Comparison of ENCODE assay signal across 13 mouse cellular contexts in the genomic region with DNA sequence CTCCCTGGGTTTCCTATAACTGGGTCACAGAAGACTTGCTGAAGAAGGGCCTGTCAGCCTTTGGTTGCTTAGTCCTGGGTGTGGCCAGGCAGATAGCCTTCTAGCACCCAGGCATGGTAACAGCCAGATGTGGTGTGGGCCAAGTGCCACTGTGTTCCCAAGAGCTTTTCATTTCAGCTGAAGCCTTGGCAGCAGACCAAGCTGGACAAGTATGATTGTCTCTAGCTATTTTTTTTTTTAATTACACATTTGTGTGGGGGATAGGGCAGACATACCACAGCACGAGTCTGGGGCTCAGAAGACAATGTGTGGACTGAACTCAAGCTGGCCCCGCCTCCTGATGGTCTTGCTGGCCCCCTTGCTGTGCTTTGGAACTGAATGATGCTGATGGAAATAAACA. TPM values are rescaled to one million over a fixed set of nuclear protein-coding genes. Genes with fewer than 3 reads are reported as not detected.
DNase-seq lines count a peak whose midpoint lies in the region; ATAC-seq lines count a peak whose summit lies in the region.
"Had no signal": no experiment of that assay in that cellular context is flagged by ENCODE, and none has a peak within 500 bp of the region (broad histone marks: within the 10 kb centered on the region; RNA-seq: fewer than 3 reads in every experiment).

No protein-coding gene starts in this region.

- H3K9ac ChIP-seq in heart, embryonic 15.5 days = no peak overlapping the region
- H3K9ac ChIP-seq in midbrain, embryonic 11.5 days (ENCODE audit: low read length) = no peak overlapping the region
- H3K9ac ChIP-seq in intestine, embryonic 16.5 days (ENCODE audit: low read depth, low read length) = no peak overlapping the region
- H3K9ac ChIP-seq: stomach, embryonic 15.5 days had no signal

- peaks cover 55% of the 10 kb centered on the region for H3K36me3 ChIP-seq in heart, embryonic 15.5 days
- H3K36me3 ChIP-seq in heart, embryonic 10.5 days = peaks cover 90% of the 10 kb centered on the region
- H3K36me3 ChIP-seq in midbrain, embryonic 11.5 days (ENCODE audit: control insufficient read depth, insufficient read depth, low read length) = peaks cover 6% of the 10 kb centered on the region
- peaks cover 76% of the 10 kb centered on the region for H3K36me3 ChIP-seq in midbrain, embryonic 10.5 days
- peaks cover 22% of the 10 kb centered on the region for H3K36me3 ChIP-seq in intestine, embryonic 16.5 days (ENCODE audit: control insufficient read depth, insufficient read depth, low read length)

- ATAC-seq in heart, embryonic 15.5 days (replicated peaks; ENCODE audit: insufficient number of reproducible peaks, insufficient read depth, low FRiP score, low read depth) = peak; percentile 24; the same call in 1 of the 2 replicates
- ATAC-seq in midbrain, embryonic 11.5 days (ENCODE audit: low FRiP score) = no peak
- no peak for ATAC-seq in intestine, embryonic 16.5 days
- ATAC-seq: intestine, postnatal 0 days had no signal

- peaks cover 11% of the 10 kb centered on the region for H3K4me1 ChIP-seq in heart, embryonic 15.5 days (replicated peaks)
- peaks cover 13% of the 10 kb centered on the region; the same call in 1 of the 2 replicates for H3K4me1 ChIP-seq in heart, embryonic 10.5 days
- H3K4me1 ChIP-seq in midbrain, embryonic 11.5 days (ENCODE audit: control insufficient read depth, insufficient read depth, low read length) = no peaks in the 10 kb centered on the region
- no peaks in the 10 kb centered on the region for H3K4me1 ChIP-seq in midbrain, embryonic 10.5 days
- H3K4me1 ChIP-seq in intestine, embryonic 16.5 days (ENCODE audit: control insufficient read depth, insufficient read depth, low read length) = no peaks in the 10 kb centered on the region
- H3K4me1 ChIP-seq: stomach, embryonic 15.5 days had no signal

- H3K4me3 ChIP-seq in heart, embryonic 15.5 days = no peak overlapping the region
- H3K4me3 ChIP-seq in heart, embryonic 10.5 days = no peak overlapping the region
- no peak overlapping the region for H3K4me3 ChIP-seq in midbrain, embryonic 11.5 days (ENCODE audit: low read depth, low read length)
- no peak overlapping the region for H3K4me3 ChIP-seq in midbrain, embryonic 10.5 days
- H3K4me3 ChIP-seq in intestine, embryonic 16.5 days (ENCODE audit: low read length) = no peak overlapping the region
- H3K4me3 ChIP-seq: stomach, embryonic 15.5 days had no signal

- peak; percentile 76 for DNase-seq in adrenal gland, postnatal 10 days
- DNase-seq in adrenal gland, adult (ENCODE audit: inconsistent age in 2 of 2, low spot score in 1 of 2) = no peak
- no peak for DNase-seq in heart, embryonic 10.5 days (ENCODE audit: low spot score)
- peak; percentile 23 for DNase-seq in midbrain, embryonic 11.5 days (ENCODE audit: low spot score, missing footprints)
- no peak for DNase-seq in midbrain, embryonic 10.5 days (ENCODE audit: low spot score)
- DNase-seq in lung, postnatal 14 days = peak; percentile 66
- DNase-seq: right cerebral cortex, adult 18-20 months had no signal

- no peak overlapping the region for H3K27ac ChIP-seq in heart, embryonic 15.5 days
- H3K27ac ChIP-seq in heart, embryonic 10.5 days = no peak overlapping the region
- no peak overlapping the region for H3K27ac ChIP-seq in midbrain, embryonic 11.5 days (ENCODE audit: low read depth, low read length)
- H3K27ac ChIP-seq in midbrain, embryonic 10.5 days (replicated peaks) = no peak overlapping the region
- H3K27ac ChIP-seq in intestine, embryonic 16.5 days (ENCODE audit: low read length) = no peak overlapping the region
- H3K27ac ChIP-seq: stomach, embryonic 15.5 days had no signal

- H3K27me3 ChIP-seq in heart, embryonic 15.5 days = no peaks in the 10 kb centered on the region
- no peaks in the 10 kb centered on the region for H3K27me3 ChIP-seq in heart, embryonic 10.5 days (ENCODE audit: insufficient read depth, poor library complexity, severe bottlenecking)
- H3K27me3 ChIP-seq in midbrain, embryonic 11.5 days (ENCODE audit: control insufficient read depth, insufficient read depth, low read length) = no peaks in the 10 kb centered on the region
- no peaks in the 10 kb centered on the region for H3K27me3 ChIP-seq in midbrain, embryonic 10.5 days (ENCODE audit: low read depth, poor library complexity, severe bottlenecking)
- no peaks in the 10 kb centered on the region for H3K27me3 ChIP-seq in intestine, embryonic 16.5 days (replicated peaks; ENCODE audit: control insufficient read depth, insufficient read depth, low read length)
- H3K27me3 ChIP-seq: stomach, embryonic 15.5 days had no signal

- H3K9me3 ChIP-seq in heart, embryonic 15.5 days (replicated peaks) = no peaks in the 10 kb centered on the region
- H3K9me3 ChIP-seq in heart, embryonic 10.5 days = peaks cover 4% of the 10 kb centered on the region; the same call in 1 of the 2 replicates
- H3K9me3 ChIP-seq in midbrain, embryonic 11.5 days (ENCODE audit: control insufficient read depth, low read length) = no peaks in the 10 kb centered on the region
- 0 out of 2 replicates have a peak, but pooled peaks cover 10% of the 10 kb centered on the region for H3K9me3 ChIP-seq in midbrain, embryonic 10.5 days (replicated peaks)
- no peaks in the 10 kb centered on the region for H3K9me3 ChIP-seq in intestine, embryonic 16.5 days (ENCODE audit: control insufficient read depth, low read length)
- H3K9me3 ChIP-seq: stomach, embryonic 15.5 days had no signal

- 52% methylated on average over 2 of the region's 2 CpGs for WGBS in heart, embryonic 15.5 days
- WGBS in heart, embryonic 10.5 days = 74% methylated on average over 2 of the region's 2 CpGs
- WGBS in midbrain, embryonic 11.5 days = 66% methylated on average over 2 of the region's 2 CpGs
- whole genome bisulfite sequencing in midbrain, embryonic 10.5 days = 75% methylated on average over 2 of the region's 2 CpGs
- WGBS in intestine, embryonic 16.5 days = 52% methylated on average over 2 of the region's 2 CpGs

- H3K4me2 ChIP-seq in heart, embryonic 15.5 days = no peak overlapping the region
- H3K4me2 ChIP-seq in midbrain, embryonic 11.5 days = no peak overlapping the region
- no peak overlapping the region for H3K4me2 ChIP-seq in intestine, embryonic 16.5 days (ENCODE audit: low read depth, low read length)
- H3K4me2 ChIP-seq: stomach, embryonic 15.5 days had no signal

RNA-seq across cellular contexts. Expression of a gene that starts 20.6 kb away (rescaled TPM):
- 1 to 10 TPM; 3.9 to 4.5 TPM for total RNA-seq in adrenal gland, postnatal 10 days (2021)
- polyA plus RNA-seq in heart, embryonic 15.5 days (2015; fragmentation: Nextera tagmentation; extraction: Ambion mirVana) = 4.6 and 8.1 TPM in 2 replicates
- polyA plus RNA-seq in heart, embryonic 10.5 days (2016; fragmentation: Nextera tagmentation; extraction: Ambion mirVana) = 14.0 and 29.3 TPM in 2 replicates
- 8.7 and 10.3 TPM in 2 replicates for polyA plus RNA-seq in midbrain, embryonic 11.5 days (2014; fragmentation: Nextera tagmentation; extraction: Ambion mirVana)
- 13.9 and 15.2 TPM in 2 replicates for polyA plus RNA-seq in midbrain, embryonic 10.5 days (2016; fragmentation: Nextera tagmentation; extraction: Ambion mirVana)
- 6.8 and 8.4 TPM in 2 replicates for polyA plus RNA-seq in intestine, embryonic 16.5 days (2015; fragmentation: Nextera tagmentation; extraction: Ambion mirVana)

RNA-seq across cellular contexts. Expression of a gene that starts 24.6 kb away (rescaled TPM):
- total RNA-seq in adrenal gland, postnatal 10 days (2021) = 10 to 100 TPM; 43.3 to 43.9 TPM
- 21.6 and 28.2 TPM in 2 replicates for polyA plus RNA-seq in heart, embryonic 15.5 days (2015; fragmentation: Nextera tagmentation; extraction: Ambion mirVana)
- polyA plus RNA-seq in heart, embryonic 10.5 days (2016; fragmentation: Nextera tagmentation; extraction: Ambion mirVana) = 27.1 and 27.4 TPM in 2 replicates
- 36.8 and 38.8 TPM in 2 replicates for polyA plus RNA-seq in midbrain, embryonic 11.5 days (2014; fragmentation: Nextera tagmentation; extraction: Ambion mirVana)
- polyA plus RNA-seq in midbrain, embryonic 10.5 days (2016; fragmentation: Nextera tagmentation; extraction: Ambion mirVana) = 27.2 and 29.3 TPM in 2 replicates
- 26.7 and 28.1 TPM in 2 replicates for polyA plus RNA-seq in intestine, embryonic 16.5 days (2015; fragmentation: Nextera tagmentation; extraction: Ambion mirVana)

RNA-seq across cellular contexts. Expression of a gene that starts 47.8 kb away (rescaled TPM):
- total RNA-seq in adrenal gland, postnatal 10 days (2021) = not detected
- polyA plus RNA-seq in heart, embryonic 15.5 days (2015; fragmentation: Nextera tagmentation; extraction: Ambion mirVana) = 2.5 TPM in 1 of 2 replicates, not detected in the other
- polyA plus RNA-seq in heart, embryonic 10.5 days (2016; fragmentation: Nextera tagmentation; extraction: Ambion mirVana) = 2.7 and 4.1 TPM in 2 replicates
- polyA plus RNA-seq in midbrain, embryonic 11.5 days (2014; fragmentation: Nextera tagmentation; extraction: Ambion mirVana) = 0.68 and 1.2 TPM in 2 replicates
- polyA plus RNA-seq in midbrain, embryonic 10.5 days (2016; fragmentation: Nextera tagmentation; extraction: Ambion mirVana) = 1.1 TPM in 1 of 2 replicates, not detected in the other
- 1.0 and 1.4 TPM in 2 replicates for polyA plus RNA-seq in intestine, embryonic 16.5 days (2015; fragmentation: Nextera tagmentation; extraction: Ambion mirVana)
- total RNA-seq: left cerebral cortex, postnatal 10 days had no signal
- polyA plus RNA-seq: forebrain, embryonic 11.5 days had no signal

Comparison
In these comparisons a context has a peak if more than half of its experiments do, and no peak if none do; other contexts are left out.
1. DNase-seq: peak in adrenal gland, postnatal 10 days (single experiment), midbrain, embryonic 11.5 days (single experiment) and lung, postnatal 14 days (single experiment); none in adrenal gland, adult (0 of 2), heart, embryonic 10.5 days (single experiment) and midbrain, embryonic 10.5 days (single experiment).